Mouse (Mus musculus) T-helper 2 cell (primary cell): ENCODE results near the gene Gm29427.

ENCODE experiments used
- in situ Hi-C: fragments of 300-600 bp; cut with MboI, MseI; formaldehyde crosslinking; loops from one replicate; pipeline ENCODE4 v1.15.1; 2025; ENCODE audit warnings: high pct_unique_total_duplicates

The Gm29427 gene

DNA sequence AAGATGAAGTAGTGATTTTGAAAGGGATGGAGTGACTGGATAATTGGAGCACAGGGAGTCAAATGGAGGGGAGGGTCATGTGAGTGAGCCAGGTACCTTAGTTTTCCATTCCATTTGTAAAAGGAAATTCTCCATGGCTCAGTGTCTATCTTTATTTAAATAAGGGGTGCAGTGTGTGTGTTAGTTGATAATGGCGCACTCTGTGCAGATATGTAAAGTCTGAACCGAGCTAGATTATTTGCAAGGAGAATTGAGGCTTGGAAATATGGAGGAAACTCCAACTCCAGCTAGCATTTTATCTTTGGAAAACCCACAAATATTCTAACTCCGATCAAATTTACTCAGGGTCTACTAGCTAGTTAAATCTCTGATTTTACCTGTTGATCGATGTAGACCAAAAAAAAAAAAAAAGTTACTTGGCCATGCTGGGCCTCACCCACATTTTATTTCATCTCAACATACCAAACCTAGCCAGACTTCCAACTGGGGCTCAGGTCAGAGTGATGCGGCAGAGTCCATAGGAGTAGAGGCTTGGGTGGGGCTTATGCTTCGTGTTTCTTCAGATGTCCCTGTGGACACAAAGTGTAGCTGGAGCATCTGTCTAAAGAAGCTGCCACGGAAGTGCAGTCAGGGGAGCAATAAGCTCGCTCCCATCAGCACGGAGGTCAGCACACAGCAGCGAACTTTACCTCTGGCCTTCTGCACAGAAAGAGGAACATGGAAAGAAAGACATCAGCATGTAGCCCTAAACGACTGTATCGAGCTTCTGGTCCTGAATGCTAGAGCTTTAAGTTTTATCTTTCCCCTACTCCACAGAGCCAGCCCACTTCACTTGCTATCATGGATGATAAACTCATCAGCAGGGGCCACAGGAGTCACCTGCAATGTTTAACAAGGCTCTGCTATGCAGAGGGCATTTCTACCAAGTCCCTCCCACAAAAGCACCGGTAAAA, 17.4 kb upstream of the Gm29427 start:
- in situ Hi-C loops: no loop called here

- in situ Hi-C loops: no loop called here
Measured at GRCm38 (mm10) chr1:130731741-130732337, 16.2 kb upstream of the Gm29427 start, which contains the start of gene AA986860. Gene AA986860 (plus strand): TSS chr1:130731976.

GRCm38 (mm10) chr1:130729153-130729552, 13.6 kb upstream of the Gm29427 start, which contains the start of gene Pfkfb2:
Gene Pfkfb2 (minus strand): TSS chr1:130729253.
- in situ Hi-C loops: no loop called here

GRCm38 (mm10) chr1:130728708-130729107, 13.1 kb upstream of the Gm29427 start:
- in situ Hi-C loops: no loop called here

DNA sequence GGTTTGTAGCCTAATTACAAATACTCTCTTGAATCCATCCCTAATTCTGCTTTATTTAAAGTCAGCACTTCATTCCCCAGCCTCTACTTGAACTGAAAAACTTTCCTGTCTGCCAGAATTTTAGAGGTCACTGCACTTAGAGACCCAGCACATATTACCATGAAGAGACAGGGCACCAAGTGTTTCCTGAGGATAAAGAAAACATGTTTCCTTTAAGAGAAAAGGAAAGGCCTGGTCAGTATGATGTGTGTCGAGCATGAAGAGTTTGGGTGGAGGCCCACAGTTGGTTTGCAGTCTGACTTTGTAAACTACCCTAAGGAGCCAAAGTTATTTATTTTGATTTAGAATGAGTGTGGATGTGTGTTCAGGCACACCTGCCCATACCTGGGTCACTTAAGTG, 12.5 kb upstream of the Gm29427 start:
- in situ Hi-C loops: no loop called here

GRCm38 (mm10) chr1:130726396-130726795, 10.8 kb upstream of the Gm29427 start:
- in situ Hi-C loops: no loop called here

DNA sequence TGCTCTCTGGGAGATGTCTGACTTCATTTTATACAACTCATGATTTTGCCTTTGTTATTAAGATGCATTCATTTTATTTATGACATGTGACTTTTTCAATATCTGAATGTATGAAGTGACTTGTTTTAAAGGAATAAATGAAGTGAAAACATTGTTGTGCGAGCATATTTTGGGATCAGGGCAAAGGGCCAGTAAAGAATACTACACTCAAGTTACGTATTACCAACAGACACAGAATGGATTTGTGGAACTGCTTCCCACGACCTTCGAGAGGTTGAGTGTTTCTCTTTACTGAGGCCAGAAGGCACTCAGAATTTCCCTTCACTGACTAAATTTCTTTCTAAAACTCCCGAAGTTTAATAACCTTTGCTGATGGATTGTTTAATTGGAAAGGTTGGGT, 8.6 kb upstream of the Gm29427 start:
- in situ Hi-C loops: no loop called here

DNA sequence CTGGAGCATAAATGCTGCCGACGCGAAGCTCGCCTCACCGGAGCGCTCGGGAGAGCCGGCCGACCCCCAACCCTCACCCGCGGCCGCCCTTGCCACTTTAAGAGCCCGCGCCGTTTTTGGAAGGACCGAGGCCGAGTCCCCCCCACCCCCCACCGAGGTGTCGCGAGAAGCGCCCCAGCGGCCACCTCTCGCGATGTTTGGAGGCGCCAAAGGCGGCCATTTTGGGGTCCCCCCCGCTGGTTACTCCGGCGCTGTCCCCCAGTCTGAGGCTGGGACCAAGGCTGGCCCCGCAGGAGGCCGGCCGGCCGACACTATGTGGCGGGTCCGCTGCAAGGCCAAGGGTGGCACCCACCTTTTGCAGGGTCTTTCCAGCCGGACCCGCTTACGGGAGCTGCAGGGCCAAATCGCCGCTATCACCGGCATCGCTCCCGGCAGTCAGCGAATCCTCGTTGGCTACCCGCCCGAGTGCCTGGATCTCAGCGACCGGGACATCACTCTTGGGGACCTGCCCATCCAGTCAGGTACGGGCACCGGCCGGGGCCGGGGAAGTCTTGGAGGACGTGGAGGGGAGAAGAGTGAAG, 1.8 kb upstream of the Gm29427 start, which contains the start of gene Yod1:
Yod1 (plus strand) TSS at position 37 of the 581 bp plus-strand sequence.
- in situ Hi-C loops: loop anchor here (10.0 kb wide), 1 partner anchor 1297 kb away; no protein-coding TSS in a partner anchor

- in situ Hi-C loops: loop anchor here (10.0 kb wide), 1 partner anchor 1298 kb away; no protein-coding TSS in a partner anchor
Measured at GRCm38 (mm10) chr1:130716513-130717290, 1.1 kb upstream of the Gm29427 start.

- in situ Hi-C loops: loop anchor here (10.0 kb wide), 1 partner anchor 1299 kb away; no protein-coding TSS in a partner anchor
Measured at GRCm38 (mm10) chr1:130716218-130716512, 566 bp upstream of the Gm29427 start.

- in situ Hi-C loops: loop anchor here (10.0 kb wide), 1 partner anchor 1301 kb away; no protein-coding TSS in a partner anchor
Measured at GRCm38 (mm10) chr1:130714046-130714445, 1.6 kb downstream of the Gm29427 start.

DNA sequence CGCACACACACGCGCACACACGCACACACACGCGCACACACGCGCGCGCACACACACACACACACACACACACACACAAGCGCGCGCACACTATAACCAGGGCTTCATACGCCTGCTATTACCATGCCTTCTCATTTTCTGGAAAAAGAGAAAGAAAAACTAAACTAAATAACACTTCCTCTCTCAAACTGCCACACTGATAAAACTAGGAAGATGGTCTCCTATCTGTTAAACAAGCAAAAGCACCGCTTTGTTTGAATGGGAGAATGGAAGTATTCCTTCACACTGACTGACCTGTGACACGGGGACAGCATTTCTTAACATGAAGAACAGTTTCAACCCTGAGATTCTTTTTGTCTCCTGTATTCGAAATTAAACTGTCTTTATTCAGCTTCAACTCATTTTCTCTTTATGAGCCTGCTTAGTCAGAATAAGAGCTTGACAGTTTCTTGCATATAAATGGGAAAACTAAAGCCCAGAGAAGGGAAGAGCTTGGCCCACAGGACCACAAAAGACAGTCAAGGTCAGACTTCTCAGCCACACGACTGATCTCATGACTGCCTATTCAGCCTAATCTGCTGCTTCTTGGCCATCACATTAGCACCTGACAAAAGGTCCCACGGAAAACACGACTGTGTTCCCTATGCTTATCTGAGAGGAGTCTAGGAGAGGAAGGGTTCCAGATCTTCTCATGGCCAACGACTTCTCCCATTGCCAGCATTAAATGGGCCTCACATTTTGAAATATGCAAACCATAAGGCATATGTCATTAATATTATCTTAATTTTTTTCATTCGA, 5.1 kb downstream of the Gm29427 start:
- in situ Hi-C loops: loop anchor here (10.0 kb wide), 1 partner anchor 1304 kb away; no protein-coding TSS in a partner anchor

DNA sequence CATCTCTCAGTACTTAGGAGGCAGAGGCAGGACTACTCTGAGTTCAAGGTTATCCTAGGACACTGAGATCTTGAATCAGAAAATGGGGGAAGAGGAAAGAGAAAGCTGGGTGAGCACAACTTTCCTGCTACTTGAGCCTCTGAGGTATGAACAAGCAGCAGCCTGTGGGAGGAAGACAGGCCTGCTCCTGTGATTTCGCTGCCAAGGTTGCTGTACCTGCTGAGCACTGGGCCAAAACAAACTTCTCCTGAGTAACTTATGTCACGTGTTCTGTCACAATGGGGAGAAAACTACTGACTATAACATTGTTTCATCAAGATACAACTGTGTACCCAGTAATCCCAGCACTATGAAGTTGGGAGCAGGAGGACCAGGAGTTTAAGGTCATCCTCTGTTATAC, 12.0 kb downstream of the Gm29427 start:
- in situ Hi-C loops: no loop called here

- in situ Hi-C loops: no loop called here
Measured at GRCm38 (mm10) chr1:130701976-130702375, 13.6 kb downstream of the Gm29427 start.

DNA sequence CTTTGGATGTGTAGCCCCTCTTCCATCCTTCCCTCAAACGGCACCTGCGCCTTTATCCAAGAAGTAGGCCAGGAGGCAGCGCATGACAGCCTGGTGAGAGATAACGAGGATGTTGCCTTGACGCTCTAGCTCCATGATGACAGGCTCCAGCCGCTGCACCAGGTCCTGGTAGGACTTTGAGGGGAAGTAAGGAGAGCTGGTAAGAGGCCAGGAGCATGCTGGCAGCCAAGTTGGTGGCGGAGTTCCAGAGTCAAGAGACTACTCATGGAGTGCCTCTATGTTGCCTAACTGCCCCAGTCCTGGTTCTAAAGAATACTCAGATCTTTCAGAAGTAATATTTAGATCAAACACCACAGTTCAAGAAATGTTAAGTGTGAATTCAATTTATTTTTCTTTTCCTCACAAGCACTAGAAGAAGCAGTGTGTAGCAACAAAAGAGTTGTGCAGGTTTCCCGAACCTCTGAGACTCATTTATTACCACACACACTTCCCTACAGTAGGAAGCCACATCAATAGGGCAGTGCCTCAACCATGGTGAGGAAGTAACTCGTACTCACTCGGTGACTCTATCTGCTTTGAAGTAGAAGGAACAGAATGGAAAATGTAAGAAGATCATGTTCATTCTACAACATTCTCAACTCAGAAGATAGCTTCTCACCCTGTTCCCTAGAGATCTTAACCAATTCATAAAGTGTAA, 15.5 kb downstream of the Gm29427 start:
- in situ Hi-C loops: no loop called here

DNA sequence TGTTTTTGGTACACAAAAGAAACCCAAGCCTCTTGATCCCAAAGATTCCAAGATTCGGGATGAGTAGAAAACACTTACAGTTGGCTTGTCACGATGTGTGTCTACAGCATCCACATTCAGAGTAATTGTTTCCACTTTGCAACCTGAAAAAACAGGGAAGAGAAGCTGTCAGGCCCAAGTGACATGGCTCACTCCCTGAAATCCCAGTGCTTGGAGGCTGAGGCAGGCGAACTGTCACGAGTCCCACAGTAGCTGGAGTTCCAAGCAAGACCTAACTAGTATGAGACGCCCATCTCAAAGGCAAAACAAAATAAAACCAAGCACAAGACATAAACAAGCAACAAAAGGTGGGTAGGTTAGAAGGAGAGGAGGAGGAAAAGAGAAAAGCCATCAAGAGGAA, 17.0 kb downstream of the Gm29427 start:
- in situ Hi-C loops: no loop called here

DNA sequence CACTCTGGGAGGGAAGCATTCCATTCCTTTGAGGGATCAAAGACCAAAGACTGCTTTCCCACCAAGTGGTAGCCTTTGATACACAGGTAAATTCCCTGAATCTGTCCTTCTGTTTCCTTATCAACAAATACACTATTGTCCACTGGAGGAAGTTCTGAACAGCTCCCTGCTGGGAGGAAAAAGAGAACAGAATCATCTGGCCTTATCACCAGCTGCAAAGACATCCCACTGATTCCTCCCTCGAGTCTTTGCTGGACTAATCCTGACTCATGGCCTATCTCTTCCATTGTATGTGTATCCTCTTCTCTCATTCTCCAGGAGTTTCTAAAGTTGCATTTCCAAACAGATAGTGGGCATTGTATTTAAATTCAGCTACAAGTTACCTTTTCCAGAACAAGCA, 31.7 kb downstream of the Gm29427 start:
- in situ Hi-C loops: no loop called here

DNA sequence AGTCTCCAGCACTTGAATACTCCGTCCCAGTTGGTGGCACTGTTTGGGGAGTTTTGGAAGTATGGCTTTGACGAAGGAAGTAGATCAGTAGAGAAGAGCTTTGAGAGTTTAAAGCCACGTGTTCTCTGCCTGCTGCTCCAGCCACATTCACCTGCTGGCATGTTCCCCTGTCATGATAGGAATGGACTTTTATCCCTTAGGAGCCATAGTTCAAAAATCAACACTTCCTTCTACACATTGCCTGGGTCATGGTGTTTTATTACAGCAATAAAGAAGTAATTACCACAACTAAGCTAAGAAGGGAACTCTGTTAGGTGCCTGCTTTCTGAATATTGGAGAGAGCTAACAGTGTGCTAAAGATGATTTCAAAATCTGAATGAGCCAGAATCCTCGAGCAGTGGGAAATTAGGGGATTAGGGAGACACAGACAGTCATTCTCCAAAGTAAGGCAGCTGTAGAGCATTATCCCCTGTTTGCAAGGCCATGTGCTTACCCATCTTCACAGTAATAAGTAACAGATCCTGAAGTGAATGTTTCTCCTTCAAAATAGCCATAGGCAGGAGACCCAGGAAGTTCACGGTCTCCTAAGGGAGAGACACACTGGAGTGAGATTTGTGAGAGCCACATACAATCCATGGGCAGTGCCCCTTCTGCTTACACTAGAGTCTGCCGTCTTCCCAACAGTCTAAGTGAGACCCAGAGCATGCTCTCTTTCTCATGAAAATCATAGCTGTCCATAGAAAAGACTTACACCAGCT, 33.8 kb downstream of the Gm29427 start:
- in situ Hi-C loops: no loop called here

DNA sequence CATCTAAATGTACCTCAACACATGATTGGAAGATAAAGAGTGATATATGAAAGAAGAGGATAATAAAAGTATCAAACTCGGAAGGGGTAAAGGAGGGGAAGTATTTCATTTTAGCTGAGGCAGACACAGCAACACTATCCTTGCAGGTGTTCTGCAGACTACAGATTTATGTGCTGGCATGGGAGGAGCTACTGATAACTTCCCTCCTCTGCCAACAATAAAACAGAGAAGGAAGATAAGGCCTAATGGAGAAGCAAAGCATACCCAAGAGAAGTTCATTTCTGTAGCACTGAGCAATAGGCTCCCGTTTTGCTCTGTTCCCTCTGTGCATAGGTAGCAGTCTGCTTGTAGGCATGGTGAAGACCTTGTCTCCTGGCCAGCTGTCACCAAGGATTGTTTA, 34.5 kb downstream of the Gm29427 start:
- in situ Hi-C loops: no loop called here
